Mouse (Mus musculus): ENCODE measurements around the gene Ifngr2.

Ifngr2 gene

DNA sequence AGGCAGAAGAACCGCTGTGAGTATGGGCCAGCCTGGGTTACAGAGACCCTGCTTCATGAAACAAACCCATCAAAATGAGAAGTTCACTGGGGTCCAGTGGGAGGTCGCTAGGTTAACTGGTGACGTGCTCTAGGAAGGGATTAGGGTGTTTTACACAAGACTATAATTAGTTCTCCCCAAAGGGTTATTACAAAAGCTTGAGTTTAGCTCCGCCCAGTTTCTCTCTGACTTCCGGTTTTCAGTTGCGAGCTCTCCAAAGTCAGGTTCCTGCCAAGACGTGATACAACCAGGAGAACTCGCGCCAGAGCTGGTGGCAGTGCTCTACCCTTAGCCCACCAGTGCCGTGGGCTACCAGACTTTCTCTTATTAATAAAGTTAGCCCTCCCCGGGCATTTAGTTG, 64.4 kb downstream of the Ifngr2 start:
- DNase-seq: no peak

DNA sequence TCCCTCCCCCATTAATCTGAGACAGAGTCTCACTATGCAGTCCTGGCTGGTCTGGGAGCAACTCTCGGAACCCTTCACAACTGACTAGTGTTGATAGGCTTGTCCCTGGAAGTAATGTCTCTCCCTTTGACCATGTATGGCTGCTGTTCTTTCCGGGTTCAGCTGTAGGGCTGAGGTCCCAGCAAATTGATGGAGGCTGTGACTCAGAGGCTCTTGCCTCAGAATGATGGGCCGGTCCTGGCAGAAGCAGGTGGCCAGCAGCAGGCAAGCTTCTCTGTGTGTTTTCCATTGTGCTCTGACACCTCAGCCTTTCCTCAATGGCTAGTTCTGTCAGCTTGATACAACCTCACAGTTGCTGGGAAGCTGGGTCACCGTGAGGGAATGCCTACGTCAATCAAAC, 65.7 kb downstream of the Ifngr2 start:
- no peak for DNase-seq

DNA sequence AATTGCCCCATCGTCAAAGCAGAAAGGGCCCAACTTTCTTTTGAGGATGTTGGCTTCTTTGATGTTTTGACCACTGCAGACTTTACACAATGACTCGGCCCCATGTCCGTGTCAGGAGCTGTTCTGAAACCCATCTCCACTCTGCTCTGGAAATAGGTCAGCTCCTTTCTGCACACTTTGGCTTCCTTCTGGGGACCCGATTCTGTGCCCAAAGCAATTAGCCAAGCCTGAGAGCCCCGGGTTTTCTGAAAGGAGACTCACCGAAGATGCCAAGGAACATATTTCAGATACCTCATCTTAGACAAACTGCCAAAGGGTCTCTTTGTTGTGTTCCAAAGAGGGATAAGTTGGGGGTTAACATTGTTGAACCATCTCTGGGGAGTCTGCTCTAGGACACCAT, 67.7 kb downstream of the Ifngr2 start:
- no peak for DNase-seq

All from spleen, adult 18-20 months (tissue).